Mouse (Mus musculus) cerebellum, postnatal 14 days (tissue): Measurements from ENCODE around the gene Kdr.

ENCODE experiments used
- DNase-seq, 2 experiments: peaks; one replicate each; pipeline ENCODE4 v3.0.0; 2021; ENCODE audit warnings: mixed read lengths in 2 of 2

Kdr gene

GRCm38 (mm10) chr5:75900231-75900920, 77.9 kb downstream of the Kdr start:
- DNase-seq, result no peak

GRCm38 (mm10) chr5:75895351-75895750, 82.9 kb downstream of the Kdr start:
- DNase-seq, result no peak

- no peak for DNase-seq
These were observed 85.2 kb downstream of the Kdr start for GRCm38 (mm10) chr5:75892956-75893471.
